Mouse (Mus musculus): ENCODE results near the gene Tet3.

Gene Tet3

DNA sequence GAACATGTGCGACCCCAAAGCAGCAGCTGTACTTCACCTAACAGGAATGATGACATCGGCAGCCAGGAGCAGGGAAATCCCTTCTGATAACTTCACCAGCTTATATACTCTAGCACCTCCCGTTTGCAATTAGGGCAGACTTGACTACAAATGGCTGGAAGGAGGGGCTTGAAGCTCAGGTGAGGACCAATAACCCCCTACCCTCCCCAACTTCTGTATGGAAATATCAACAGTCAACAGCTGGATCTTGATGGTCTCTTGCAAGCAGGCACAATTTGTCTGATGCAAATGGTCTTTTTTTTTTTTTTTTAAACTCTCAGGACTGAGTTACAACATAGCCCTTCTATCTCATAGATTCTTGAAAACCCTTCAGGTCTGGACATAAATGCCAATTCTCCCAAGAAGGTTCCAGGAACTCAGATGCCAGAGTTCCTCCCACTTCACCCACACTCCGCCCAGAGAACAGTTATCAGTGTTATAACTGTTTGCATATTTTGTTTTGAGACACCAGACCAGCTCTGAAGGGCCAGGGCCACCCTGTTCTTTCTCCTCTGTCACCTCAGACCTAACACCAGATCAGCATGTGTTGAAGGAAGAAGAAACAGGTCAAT, at the start of gene Tet3:
Tet3 (minus strand) TSS at position 51 of the 611 bp plus-strand sequence.
- DNase-seq (ENCODE audit: low spot score in 2 of 2): no peak

DNA sequence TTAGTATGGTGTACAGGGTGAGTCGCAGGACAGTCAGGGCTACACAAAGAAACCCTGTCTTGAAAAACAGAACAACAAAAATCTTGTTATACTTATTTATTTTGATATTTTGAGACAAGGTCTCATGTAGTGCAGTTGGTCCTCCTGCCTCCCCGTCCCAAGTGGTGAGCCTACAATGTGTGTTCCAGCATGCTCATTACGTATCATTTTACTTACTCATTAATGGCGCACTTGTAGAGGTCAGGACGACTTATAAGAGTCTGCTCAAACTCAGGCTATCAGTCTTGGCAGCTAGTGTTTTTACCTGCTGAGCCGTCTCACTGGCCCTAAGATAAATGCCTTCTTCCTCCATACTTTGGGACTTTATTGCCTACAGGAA, 48.3 kb upstream of the Tet3 start:
- no peak for DNase-seq (ENCODE audit: low spot score in 2 of 2)

GRCm38 (mm10) chr6:83506258-83507167, 47.6 kb upstream of the Tet3 start, which contains the start of gene Dguok:
TSS of gene Dguok (minus strand) at chr6:83506969.
- peak; percentile 91 to 95 for DNase-seq (ENCODE audit: low spot score in 2 of 2)

DNA sequence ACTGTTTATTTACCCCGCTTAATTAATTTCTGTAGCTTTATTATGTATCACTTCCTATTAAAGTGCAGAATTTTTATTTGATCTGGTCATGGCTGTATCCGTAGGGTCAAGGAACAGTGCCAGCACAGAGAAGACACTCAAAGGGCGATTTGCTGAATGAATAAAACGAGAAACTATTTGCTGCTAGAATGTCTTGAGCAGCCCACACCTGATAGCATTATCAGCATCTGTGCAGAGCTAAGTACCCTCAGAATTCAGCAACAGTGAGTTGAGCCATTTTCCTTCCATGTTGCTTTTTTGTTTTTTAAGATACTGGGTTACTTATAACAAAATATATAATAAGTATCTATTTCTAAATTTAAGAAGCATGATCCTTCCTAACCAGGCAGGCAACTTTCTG, 46.7 kb upstream of the Tet3 start:
- no peak for DNase-seq (ENCODE audit: low spot score in 2 of 2)

DNA sequence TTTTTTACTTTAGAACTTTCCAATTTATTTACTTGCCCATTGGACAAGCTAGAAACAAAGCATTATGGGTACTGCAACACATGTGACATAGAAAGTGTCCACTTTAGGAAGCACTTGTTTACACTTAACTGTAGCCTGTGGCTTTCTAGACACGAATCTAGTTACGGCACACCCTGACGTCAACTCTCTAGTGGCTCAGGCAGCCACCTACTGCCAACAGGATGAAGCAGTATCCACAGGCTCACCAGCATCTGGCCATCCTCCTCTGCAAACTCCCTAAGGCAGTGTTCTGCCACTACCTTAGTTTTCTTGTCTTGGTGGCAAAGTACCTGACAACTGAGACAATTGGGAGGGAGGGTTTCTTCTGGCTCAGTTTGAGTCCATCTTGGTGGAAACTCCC, 44.5 kb upstream of the Tet3 start:
- DNase-seq (ENCODE audit: low spot score in 2 of 2): no peak

- no peak for DNase-seq (ENCODE audit: low spot score in 2 of 2)
Measured at GRCm38 (mm10) chr6:83502656-83503055, 43.8 kb upstream of the Tet3 start.

DNA sequence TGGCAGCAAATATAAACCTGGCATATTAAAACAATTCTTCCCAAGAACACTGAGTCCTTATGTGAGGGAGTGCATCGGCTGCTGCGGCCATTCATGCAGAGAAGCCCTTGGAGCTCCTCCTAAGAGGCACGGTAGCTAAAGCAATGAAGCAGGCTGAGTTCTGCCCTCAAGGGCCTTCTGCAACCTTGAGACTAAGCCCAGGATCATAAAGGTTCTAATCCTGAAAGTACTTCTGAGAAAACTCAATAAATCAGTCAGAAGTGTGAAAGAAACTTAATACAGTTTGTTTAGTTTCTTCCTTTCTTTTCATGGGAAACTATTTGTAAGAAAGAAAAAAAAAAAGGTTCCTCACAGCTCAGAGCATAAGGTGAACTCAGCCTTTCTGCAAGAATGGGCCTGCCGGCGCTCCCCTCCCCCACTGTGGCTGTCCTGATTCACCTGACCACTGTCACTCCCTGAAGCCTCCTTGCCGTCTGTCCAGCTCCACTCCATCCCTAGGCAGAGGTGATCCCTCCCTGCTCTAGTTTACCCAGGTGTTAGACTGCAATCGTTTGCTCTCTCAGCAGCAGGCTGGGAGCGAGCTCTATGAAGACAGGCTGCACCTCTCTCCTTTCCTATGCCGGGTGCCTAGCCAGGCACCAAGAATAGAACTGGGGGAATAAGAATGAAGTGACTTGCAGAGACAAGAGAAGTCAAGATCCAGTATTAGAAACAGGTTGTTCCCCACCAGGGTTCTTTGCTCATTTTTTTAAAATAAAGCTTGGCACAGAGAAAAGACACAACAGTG, 42.8 kb upstream of the Tet3 start:
- DNase-seq (ENCODE audit: low spot score in 2 of 2): no peak

- DNase-seq (ENCODE audit: low spot score in 2 of 2): no peak
Measured at GRCm38 (mm10) chr6:83500462-83500861, 41.6 kb upstream of the Tet3 start.

- no peak for DNase-seq (ENCODE audit: low spot score in 2 of 2)
Measured at GRCm38 (mm10) chr6:83499078-83499477, 40.2 kb upstream of the Tet3 start.

DNA sequence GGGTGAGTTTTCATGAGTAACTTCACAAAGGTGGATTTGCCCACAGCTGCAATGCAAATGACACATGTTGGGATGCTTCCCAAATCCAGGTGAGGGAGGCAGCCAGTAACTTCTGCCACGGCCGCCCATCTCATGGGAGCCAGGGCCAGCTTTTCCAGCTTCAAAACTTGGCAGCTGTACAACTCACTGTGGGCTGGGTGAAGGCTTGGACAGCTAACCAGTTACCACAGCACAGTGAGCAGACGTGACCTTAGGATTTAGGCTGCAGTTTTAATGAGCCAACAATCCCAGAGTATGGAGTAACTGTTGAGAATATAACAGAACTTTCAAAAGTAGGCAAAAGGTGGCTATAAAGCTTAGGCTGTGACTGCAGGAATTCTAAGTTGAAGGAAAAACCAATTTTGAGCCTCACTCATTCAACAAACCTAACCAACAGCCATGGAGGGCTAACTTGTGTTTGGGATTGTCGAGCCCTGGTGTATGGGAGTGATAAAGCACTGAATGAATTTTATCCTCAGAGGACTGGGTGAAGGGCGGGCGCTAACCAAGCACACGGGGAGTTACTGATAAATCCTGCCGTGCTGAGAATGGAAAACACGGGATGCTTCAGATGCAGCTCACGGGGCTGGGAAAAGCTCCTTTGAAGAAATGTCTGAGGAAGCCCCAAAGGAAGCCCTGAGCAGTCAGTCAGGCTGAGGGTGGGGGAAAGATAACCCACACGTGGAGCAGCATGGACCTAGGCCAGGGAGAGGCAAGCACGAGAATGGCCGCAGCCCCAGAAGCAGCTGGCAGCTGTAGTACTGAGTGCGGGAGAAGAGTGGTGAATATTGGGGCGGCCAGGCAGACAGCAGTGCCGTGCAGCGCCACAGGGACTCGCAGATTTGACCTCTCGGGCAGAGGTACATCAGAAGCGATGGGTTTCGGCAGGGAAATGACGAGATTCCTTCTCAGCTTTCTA, 38.1 kb upstream of the Tet3 start:
- no peak for DNase-seq (ENCODE audit: low spot score in 2 of 2)

- DNase-seq (ENCODE audit: low spot score in 2 of 2): no peak
Measured at GRCm38 (mm10) chr6:83496009-83496752, 37.3 kb upstream of the Tet3 start.

DNA sequence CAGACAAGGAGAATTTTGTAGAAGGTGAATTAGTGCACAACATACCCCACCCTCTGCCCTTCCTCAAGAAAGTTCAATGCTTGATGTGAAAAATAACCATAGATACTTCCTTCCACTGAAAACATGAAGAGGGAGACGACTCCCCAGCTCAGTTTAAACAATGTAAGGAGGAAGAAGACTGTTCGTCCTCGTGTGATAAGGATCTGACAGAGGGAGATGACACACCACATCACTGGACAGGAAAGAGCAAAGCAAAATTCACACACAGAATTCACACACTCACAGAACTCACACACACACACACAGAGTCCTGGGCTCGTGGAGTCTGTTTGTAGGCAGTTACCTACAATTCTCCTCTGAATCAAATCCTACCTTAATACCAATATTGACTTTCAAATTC, 31.7 kb upstream of the Tet3 start:
- no peak for DNase-seq (ENCODE audit: low spot score in 2 of 2)

DNA sequence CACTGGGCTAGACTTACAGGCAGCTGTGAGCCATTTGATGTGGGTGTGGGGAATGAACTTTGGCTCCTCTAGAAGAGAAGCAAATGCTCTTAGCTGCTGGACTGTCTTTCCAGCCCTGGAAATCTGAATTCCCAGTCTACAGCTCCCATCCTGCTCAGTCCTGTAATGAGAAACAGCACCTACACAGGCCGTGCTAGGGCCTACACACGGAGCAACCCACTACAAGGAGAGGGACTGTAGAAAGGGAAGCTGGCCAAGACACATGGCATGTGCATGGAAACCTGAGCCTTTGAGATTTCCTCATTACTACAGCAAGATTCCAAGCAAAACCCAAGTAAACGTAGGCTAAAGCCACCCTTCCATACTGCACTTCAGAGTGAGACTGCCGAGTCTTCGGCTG, 29.3 kb upstream of the Tet3 start:
- DNase-seq (ENCODE audit: low spot score in 2 of 2): no peak

- DNase-seq (ENCODE audit: low spot score in 2 of 2): no peak
Measured at GRCm38 (mm10) chr6:83487298-83487697, 28.4 kb upstream of the Tet3 start.

- DNase-seq (ENCODE audit: low spot score in 2 of 2): no peak
Measured at GRCm38 (mm10) chr6:83485854-83486253, 27.0 kb upstream of the Tet3 start.

DNA sequence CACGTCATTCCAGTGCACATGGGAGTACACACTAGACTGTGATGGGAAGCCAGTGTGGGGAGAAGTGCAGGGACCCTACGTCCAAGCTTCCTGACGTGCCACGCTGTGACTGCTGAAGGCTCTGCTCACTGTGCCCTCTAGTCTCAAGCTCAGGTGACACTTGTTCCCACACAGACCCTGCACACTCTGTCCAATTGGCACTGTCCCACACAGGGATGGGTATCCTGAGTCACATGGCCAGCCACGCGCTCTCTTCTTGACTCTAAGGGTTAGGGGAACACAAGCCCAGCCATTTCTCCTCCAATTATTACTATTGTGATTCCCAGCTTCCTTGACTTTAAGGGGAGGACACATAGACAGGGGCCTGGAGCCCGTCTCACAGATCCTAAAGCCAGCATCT, 24.9 kb upstream of the Tet3 start:
- no peak for DNase-seq (ENCODE audit: low spot score in 2 of 2)

DNA sequence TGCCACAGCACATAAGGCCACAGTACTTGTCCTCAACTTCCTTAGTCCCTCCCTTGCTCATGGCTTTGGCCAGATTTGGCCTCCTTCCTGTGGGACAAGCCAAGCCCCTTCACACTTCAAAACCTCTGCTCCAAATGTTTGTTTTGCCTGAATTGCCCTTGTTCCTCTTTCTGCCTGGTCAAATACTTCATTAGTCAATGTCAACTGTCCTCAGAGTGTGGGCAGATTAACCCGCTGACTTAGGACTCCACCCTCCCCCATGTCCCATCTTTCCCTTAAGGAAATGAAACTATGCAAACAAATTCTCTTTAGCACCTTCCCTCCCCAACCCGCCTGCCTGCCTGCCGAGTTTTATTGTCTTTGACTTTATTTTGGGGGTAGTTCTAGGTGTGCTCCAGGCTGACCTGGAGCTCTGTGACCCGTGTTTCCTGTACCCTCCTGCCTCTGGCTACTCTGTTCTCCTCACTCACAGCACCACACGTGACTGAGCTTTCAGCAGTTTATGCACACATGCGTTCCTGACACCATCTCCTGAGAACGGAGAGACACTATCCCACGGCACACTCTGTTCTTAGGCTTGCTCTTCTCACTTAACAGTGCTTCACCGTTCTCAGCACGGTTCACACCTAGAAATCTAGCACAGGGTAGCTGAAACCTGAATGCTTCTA, 23.7 kb upstream of the Tet3 start:
- DNase-seq (ENCODE audit: low spot score in 2 of 2): no peak

DNA sequence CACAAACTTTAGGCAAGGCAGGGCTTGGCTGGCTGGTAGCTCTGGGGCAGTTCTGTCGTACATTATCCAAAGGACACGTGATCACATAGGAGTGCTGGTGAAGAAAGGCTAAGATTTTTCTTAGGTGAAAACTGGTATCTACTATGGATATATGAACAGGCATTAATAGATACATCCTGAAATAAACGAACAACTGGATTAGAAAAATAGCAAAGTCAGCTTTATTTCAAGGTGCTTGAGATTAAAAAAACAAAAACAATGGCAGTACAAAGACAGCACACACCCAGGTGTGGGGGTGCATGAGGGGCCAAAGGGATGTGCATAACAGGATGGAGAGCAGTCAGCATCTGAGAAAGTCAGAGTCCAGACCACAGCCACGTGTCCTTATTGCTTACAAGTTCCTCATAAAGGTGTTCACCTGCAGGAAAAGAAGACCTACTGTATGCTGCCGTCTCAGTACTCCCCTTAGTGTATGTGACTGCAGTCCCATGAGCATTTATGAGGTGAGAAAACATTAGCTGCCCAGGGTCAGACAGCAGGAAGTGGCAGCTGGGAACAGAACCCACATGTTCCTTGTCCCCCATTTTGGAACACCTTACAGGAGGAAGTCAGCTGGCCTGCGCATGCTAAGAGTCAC, 21.3 kb upstream of the Tet3 start:
- DNase-seq (ENCODE audit: low spot score in 2 of 2): no peak

DNA sequence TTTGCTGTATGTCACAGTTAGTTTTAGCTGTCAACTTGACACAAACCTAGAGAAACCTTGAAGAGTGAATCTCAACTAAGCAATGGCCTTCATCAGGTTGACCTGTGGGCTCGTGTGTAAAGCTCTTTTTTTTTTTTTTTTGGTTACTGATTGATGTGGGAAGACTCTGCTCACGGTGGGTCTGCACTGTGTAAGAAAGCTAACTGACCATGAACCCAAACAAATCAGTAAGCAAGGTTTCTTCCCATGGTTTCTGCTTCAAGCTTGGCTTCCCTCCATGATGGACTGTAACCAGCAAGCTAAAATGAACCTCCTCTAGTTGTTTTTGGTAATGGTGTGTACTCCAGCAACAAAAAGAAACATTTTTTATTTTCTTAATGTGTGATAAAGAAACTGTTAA, 20.3 kb upstream of the Tet3 start:
- no peak for DNase-seq (ENCODE audit: low spot score in 2 of 2)

- DNase-seq (ENCODE audit: low spot score in 2 of 2): no peak
Measured at GRCm38 (mm10) chr6:83478628-83479027, 19.7 kb upstream of the Tet3 start.

Measured in spleen, postnatal 14 days (tissue).